Mouse (Mus musculus): ENCODE results near the gene Elac2.

Gene Elac2

DNA sequence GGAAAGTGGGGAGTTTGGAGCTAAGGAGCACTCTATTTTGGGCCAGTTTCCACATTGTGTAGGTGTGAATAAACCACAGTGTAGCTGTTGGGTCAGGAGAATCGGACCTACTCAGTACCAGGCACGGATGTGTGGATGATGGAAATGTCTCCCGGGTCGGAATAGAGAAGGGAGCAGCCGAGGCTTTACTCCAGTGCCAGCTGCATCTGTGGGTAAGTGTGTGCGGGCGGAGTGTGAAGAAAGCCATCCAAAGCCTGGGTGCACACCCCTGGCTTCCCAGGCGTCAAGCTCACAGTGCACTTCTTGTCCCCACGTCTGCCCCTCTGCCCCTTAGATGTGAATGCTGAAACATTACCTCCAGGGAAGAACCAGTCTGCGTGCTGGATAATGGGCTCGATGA is 43.9 kb downstream of the Elac2 start:
- DNase-seq (ENCODE audit: low spot score): no peak

- DNase-seq (ENCODE audit: low spot score): no peak
These were observed 49.2 kb downstream of the Elac2 start for GRCm38 (mm10) chr11:65028049-65028448.

- no peak for DNase-seq (ENCODE audit: low spot score)
These were observed 51.4 kb downstream of the Elac2 start for GRCm38 (mm10) chr11:65030201-65030600.

- no peak for DNase-seq (ENCODE audit: low spot score)
These were observed 53.4 kb downstream of the Elac2 start for GRCm38 (mm10) chr11:65032221-65032620.

- no peak for DNase-seq (ENCODE audit: low spot score)
These were observed 60.2 kb downstream of the Elac2 start for GRCm38 (mm10) chr11:65038996-65039395.

DNA sequence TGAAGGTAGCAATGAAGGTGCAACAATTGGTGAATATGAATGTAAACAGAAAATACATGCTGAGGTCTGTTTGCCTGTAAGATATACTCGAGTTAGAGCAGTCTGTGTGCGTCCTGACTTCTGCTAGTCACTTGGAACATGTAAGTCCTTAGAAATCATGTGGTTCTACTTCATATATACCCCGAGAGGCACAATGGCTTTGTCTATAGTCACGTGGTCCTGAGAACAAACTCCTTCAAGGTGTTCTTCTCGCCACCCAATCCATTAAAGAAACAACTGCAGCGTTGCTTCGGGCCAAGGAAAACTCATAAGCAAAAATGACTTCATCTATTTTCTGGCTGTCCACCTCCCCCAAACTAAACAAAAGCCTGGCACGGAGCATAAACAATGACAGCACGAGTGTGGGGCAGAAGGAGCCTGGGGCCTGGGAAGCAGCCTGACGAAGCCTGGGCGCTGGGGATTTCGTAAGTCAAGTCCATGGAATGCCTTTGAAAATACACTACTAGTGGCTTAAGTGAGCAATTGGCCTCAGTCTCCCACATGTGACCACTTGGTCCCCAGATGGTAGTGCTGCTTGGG is 60.8 kb downstream of the Elac2 start:
- no peak for DNase-seq (ENCODE audit: low spot score)

DNA sequence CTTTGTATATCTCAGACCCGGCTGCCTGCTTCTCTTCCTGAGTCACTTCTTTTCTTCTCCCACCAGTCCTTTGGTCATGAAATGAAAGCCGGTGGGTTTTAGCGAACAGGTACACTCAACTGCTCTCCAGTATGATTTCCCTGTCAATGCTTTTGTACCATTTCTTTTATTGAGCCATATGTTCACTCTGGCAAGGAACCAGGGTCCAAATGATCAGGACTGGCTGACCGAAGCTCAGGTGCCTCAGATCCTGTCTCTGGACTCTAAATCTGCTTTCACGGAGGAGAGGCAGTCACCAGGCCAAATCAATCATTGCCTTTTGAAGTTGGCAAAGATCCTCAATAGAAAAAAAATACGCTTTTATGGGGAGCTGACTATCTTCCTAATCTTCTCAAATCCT is 61.7 kb downstream of the Elac2 start:
- DNase-seq (ENCODE audit: low spot score): no peak

DNA sequence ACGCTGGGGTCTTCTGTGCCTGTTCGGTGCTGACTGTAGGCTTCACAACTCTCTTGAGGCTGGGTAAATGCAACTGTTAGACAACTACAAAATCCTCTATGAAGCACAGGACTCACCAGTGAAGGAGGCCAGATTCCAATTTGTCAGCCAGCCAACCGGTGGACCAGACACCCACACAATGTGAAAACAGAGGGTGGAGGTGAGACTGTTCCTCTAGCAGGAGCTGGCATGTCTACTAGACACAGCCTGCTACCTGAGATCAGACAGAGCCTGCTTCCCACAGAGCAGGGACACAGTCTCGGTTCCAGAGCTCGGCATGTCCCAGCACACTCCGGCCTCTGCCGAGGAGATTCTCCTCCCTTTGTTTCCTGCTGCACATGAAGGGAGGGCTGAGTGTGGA is 70.3 kb downstream of the Elac2 start:
- no peak for DNase-seq (ENCODE audit: low spot score)

DNA sequence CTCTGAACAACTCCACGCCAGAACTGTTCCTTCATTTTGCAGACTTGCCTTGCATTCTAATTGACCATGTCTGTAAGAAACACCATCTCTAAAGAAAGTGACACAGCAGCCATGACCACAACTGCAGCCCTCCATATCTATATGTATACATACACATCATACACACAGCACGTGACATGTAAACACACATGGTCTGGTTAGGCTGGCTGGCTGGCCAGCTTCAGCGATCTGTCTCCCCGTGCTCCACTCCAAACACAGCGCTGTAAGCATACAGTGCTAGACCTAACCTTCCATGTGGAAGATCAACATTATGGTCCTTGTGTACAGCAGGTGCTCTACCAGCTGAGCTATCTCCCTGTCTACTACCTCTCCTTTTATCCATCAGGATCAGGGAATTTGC is 72.0 kb downstream of the Elac2 start:
- DNase-seq (ENCODE audit: low spot score): no peak
